Mouse (Mus musculus) myocyte (in vitro differentiated cells): ENCODE measurements around the gene Gpm6b. TPM values are rescaled to one million over a fixed set of nuclear protein-coding genes. Genes with fewer than 3 reads are reported as not detected.

Experiments
- H3K27me3 ChIP-seq: one replicate; pipeline ENCODE4 v1.6.1; 2011; ENCODE audit not compliant: control insufficient read depth, insufficient read depth, insufficient read length
- H3K36me3 ChIP-seq: one replicate; pipeline ENCODE4 v1.6.1; 2011; ENCODE audit not compliant: control insufficient read depth, insufficient read depth
- H3K4me2 ChIP-seq: one replicate; pipeline ENCODE4 v1.6.1; 2011; ENCODE audit warnings: low read depth, control low read depth
- H3K4me3 ChIP-seq: one replicate; pipeline ENCODE4 v1.5.1; 2011; ENCODE audit warnings: mild to moderate bottlenecking, control low read depth, moderate library complexity
- H3K79me2 ChIP-seq: one replicate; pipeline ENCODE4 v1.6.1; 2011; ENCODE audit not compliant: control insufficient read depth, insufficient read depth
- H3ac ChIP-seq: one replicate; pipeline ENCODE4 v1.6.1; 2011; ENCODE audit not compliant: control insufficient read depth, insufficient read length
- CEBPB ChIP-seq: IDR thresholded peaks from 2 replicates; pipeline ENCODE4 v1.6.1; 2011; ENCODE audit warnings: mild to moderate bottlenecking, moderate library complexity; ENCODE audit not compliant: poor library complexity, insufficient read depth, severe bottlenecking
- E2F4 ChIP-seq: IDR thresholded peaks from one replicate; pipeline ENCODE4 v1.6.1; 2011; ENCODE audit warnings: mild to moderate bottlenecking, control low read depth, moderate library complexity; ENCODE audit not compliant: insufficient read depth
- MAX ChIP-seq: IDR thresholded peaks from one replicate; pipeline ENCODE4 v1.6.1; 2011; ENCODE audit warnings: low read depth, mild to moderate bottlenecking, control low read depth
- MYOD1 ChIP-seq, 3 experiments: IDR thresholded peaks; one replicate each; pipeline ENCODE4 v1.6.1; 2011; ENCODE audit warnings: control low read depth in 2 of 3, low read depth in 2 of 3, mild to moderate bottlenecking in 2 of 3, moderate library complexity in 1 of 3; ENCODE audit not compliant: insufficient read length in 2 of 3, control insufficient read depth in 1 of 3
- MYOG ChIP-seq, 3 experiments: IDR thresholded peaks; one replicate each; pipeline ENCODE4 v1.6.1; 2011; ENCODE audit warnings: control low read depth in 2 of 3, low read depth in 2 of 3, mild to moderate bottlenecking in 2 of 3; ENCODE audit not compliant: insufficient read length in 2 of 3, control insufficient read depth in 1 of 3, insufficient read depth in 1 of 3
- POLR2A ChIP-seq: IDR thresholded peaks from one replicate; pipeline ENCODE4 v1.6.1; 2011; ENCODE audit warnings: low read depth, mild to moderate bottlenecking, control low read depth, moderate library complexity; ENCODE audit not compliant: insufficient read length
- POLR2AphosphoS2 ChIP-seq: IDR thresholded peaks from one replicate; pipeline ENCODE4 v1.6.1; 2011; ENCODE audit warnings: low read depth, control low read depth; ENCODE audit not compliant: insufficient read length
- REST ChIP-seq: IDR thresholded peaks from one replicate; pipeline ENCODE4 v1.6.1; 2011; ENCODE audit warnings: mild to moderate bottlenecking, control low read depth, moderate library complexity; ENCODE audit not compliant: insufficient read depth, insufficient read length
- SRF ChIP-seq: IDR thresholded peaks from one replicate; pipeline ENCODE4 v1.6.1; 2011; ENCODE audit warnings: low read depth; ENCODE audit not compliant: control insufficient read depth, insufficient read length
- TCF12 ChIP-seq: IDR thresholded peaks from one replicate; pipeline ENCODE4 v1.6.1; 2011; ENCODE audit warnings: mild to moderate bottlenecking, control low read depth; ENCODE audit not compliant: poor library complexity, insufficient read depth, severe bottlenecking
- TCF3 ChIP-seq: IDR thresholded peaks from one replicate; pipeline ENCODE4 v1.6.1; 2011; ENCODE audit warnings: low read depth, control low read depth; ENCODE audit not compliant: insufficient read length
- USF1 ChIP-seq: IDR thresholded peaks from one replicate; pipeline ENCODE4 v1.6.1; 2011; ENCODE audit warnings: low read depth, mild to moderate bottlenecking, control low read depth, moderate library complexity
- polyA plus RNA-seq: library from polyadenylated mRNA; unstranded; fragments of >200 nt; fragmentation: generic; extraction: Trizol; gene quantifications from one replicate; pipeline ENCODE4 v1.2.1, GENCODE M21; 2012; ENCODE audit warnings: missing spikeins

Gene Gpm6b
- polyA plus RNA-seq, 1 experiment, result 3.7 TPM

- H3K36me3 ChIP-seq, result no peaks in the 10 kb centered on the region
- H3K79me2 ChIP-seq, result no peaks in the 10 kb centered on the region
- TF ChIP-seq CEBPB (no peak), E2F4 (no peak), TCF3 (no peak), MAX (no peak), MYOD1 (IDR thresholded peaks at IDR 0.05; ENCODE audit: control insufficient read depth in 1 of 3, insufficient read length in 2 of 3, low read depth in 2 of 3) (no peak)
- H3K4me2 ChIP-seq, result no peak overlapping the region
- H3ac ChIP-seq, result no peak overlapping the region
- H3K4me3 ChIP-seq, result no peak overlapping the region
- no peaks in the 10 kb centered on the region for H3K27me3 ChIP-seq
These were observed 70.1 kb downstream of the Gpm6b start for GRCm38 (mm10) chrX:166308798-166309197.

DNA sequence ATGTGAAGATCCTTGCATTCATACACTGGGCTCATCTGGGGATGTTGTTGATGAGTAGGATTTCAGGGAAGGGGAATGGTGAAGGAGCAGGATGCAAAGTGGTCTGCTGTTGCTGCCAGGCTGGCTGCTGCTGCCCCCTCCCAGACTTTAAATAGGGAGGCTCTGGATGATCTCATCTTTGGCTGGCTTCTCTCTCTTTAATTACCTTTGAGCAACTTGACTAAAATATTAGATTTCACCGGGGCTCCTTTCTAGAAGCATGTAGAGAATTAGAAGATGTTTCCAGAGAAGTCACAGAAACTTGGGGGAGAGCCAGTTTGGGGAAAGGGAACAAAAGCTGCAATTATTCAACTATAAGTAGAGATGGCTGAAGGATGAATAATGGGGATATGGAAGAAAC, 76.5 kb downstream of the Gpm6b start:
- H3K36me3 ChIP-seq, result no peaks in the 10 kb centered on the region
- H3K79me2 ChIP-seq, result no peaks in the 10 kb centered on the region
- no peak overlapping the region for H3ac ChIP-seq
- TF ChIP-seq POLR2A, result no peak
- no peak for TF ChIP-seq SRF
- TF ChIP-seq MYOD1 (IDR thresholded peaks at IDR 0.05; ENCODE audit: control insufficient read depth in 1 of 3, insufficient read length in 2 of 3, low read depth in 2 of 3), result no peak
- TF ChIP-seq POLR2AphosphoS2, result no peak
- no peak for TF ChIP-seq USF1
- no peak for TF ChIP-seq TCF12
- TF ChIP-seq MYOG (IDR thresholded peaks at IDR 0.05; ENCODE audit: control insufficient read depth in 1 of 3, insufficient read depth in 1 of 3, insufficient read length in 2 of 3, low read depth in 2 of 3), result no peak
- no peak for TF ChIP-seq MAX
- TF ChIP-seq CEBPB, result no peak
- TF ChIP-seq E2F4, result no peak
- no peak for TF ChIP-seq TCF3
- no peak for TF ChIP-seq REST
- H3K27me3 ChIP-seq, result no peaks in the 10 kb centered on the region
- no peak overlapping the region for H3K4me2 ChIP-seq
- H3K4me3 ChIP-seq, result no peak overlapping the region

DNA sequence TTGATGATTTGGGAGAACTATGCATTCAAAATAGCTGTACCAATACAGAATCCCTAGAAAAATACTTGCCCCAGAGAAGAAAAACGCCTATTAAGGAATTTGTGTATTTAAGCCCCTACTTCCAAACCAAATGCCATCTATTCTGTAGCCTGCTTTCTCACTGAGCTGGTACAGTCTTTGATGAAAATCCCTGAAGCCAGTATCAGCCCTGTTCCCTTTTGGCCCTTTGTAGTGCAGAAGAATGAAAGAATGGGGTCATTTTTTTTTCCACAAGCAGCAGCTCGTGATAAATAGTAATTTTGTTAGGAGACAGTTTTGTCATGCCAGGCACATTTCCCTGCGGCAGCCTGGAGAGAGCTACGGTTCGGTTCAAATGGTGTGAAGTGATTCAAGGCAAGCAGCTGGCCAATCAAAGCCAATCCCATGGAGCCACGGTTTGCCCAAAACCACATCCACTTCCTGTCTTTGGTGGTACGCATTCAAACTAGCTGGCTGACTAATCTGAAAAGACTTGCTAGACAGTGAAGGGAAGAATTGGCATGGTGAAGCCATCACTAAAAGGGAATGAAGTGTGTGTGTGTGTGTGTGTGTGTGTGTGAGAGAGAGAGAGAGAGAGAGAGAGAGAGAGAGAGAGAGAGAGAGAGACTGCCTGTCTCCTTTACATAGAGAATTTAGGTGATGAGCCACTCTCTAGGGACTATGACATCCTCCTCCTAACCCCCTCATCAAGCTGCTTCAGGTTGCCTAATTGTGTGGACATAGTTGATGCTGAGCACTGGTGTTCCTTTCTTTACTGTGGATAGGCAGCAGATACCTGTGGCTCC, 78.1 kb downstream of the Gpm6b start:
- no peaks in the 10 kb centered on the region for H3K27me3 ChIP-seq
- peak overlapping the region; percentile 55 for H3K4me2 ChIP-seq
- H3K79me2 ChIP-seq, result no peaks in the 10 kb centered on the region

DNA sequence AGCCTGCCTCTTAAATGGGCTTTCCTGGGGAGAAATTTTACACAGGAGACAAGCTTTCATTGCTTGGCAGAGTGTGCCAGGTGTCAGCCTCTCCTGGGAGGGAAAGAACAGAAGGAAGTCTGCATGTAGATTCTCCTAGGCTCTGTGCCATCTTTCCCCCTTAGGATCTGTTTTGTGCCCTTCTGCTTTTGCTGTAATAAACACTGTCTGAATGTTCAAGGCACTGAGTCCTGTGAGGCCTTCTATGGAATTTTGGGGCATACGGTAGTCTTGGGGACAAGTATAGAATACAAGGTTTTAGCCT, 78.6 kb downstream of the Gpm6b start:
- no peak for TF ChIP-seq POLR2A
- no peak for TF ChIP-seq MAX
- no peak for TF ChIP-seq CEBPB
- TF ChIP-seq REST, result no peak
- no peak for TF ChIP-seq SRF
- TF ChIP-seq E2F4, result no peak
- TF ChIP-seq MYOD1 (IDR thresholded peaks at IDR 0.05; ENCODE audit: control insufficient read depth in 1 of 3, insufficient read length in 2 of 3, low read depth in 2 of 3), result no peak
- no peak for TF ChIP-seq USF1
- no peak for TF ChIP-seq TCF3
- no peak for TF ChIP-seq MYOG (IDR thresholded peaks at IDR 0.05; ENCODE audit: control insufficient read depth in 1 of 3, insufficient read depth in 1 of 3, insufficient read length in 2 of 3, low read depth in 2 of 3)
- TF ChIP-seq POLR2AphosphoS2, result no peak
- no peak for TF ChIP-seq TCF12
- Histone ChIP-seq H3ac (no peak overlapping the region), H3K36me3 (no peaks in the 10 kb centered on the region), H3K79me2 (no peaks in the 10 kb centered on the region), H3K4me3 (no peak overlapping the region), H3K4me2 (peak overlapping the region; percentile 55), H3K27me3 (no peaks in the 10 kb centered on the region)

More for the DNA sequence above, 78.1 kb downstream of the Gpm6b start:
- no peak overlapping the region for H3ac ChIP-seq
- no peaks in the 10 kb centered on the region for H3K36me3 ChIP-seq
- TF ChIP-seq CEBPB (no peak), E2F4 (no peak), POLR2AphosphoS2 (no peak), TCF3 (no peak), POLR2A (no peak), MAX (no peak), MYOD1 (IDR thresholded peaks at IDR 0.05; ENCODE audit: control insufficient read depth in 1 of 3, insufficient read length in 2 of 3, low read depth in 2 of 3) (no peak), REST (no peak), USF1 (no peak), TCF12 (no peak), SRF (no peak), MYOG (IDR thresholded peaks at IDR 0.05; ENCODE audit: control insufficient read depth in 1 of 3, insufficient read depth in 1 of 3, insufficient read length in 2 of 3, low read depth in 2 of 3) (no peak)
- no peak overlapping the region for H3K4me3 ChIP-seq

DNA sequence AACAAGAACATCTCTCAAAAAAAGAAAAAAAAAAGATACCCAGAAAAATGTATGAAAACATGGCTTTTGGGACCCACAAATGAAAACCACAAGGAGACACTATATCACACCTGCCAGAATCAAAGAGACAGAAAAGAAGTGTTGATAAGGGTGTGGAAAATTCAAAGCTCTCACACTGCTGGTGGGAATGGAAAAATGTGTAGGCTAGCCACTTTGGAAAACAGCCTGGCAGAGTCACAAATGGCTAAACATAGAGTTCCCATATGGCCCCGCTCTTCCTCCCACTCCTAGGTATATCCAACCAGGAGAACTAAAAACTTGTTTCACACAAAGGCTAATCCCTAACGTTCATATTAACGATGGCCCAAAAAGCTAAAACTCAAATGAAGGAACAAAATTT, 84.5 kb downstream of the Gpm6b start:
- no peak overlapping the region for H3K4me3 ChIP-seq
- no peaks in the 10 kb centered on the region for H3K27me3 ChIP-seq
- TF ChIP-seq TCF3 (no peak), MYOG (IDR thresholded peaks at IDR 0.05; ENCODE audit: control insufficient read depth in 1 of 3, insufficient read depth in 1 of 3, insufficient read length in 2 of 3, low read depth in 2 of 3) (no peak), POLR2AphosphoS2 (no peak), USF1 (no peak), MYOD1 (IDR thresholded peaks at IDR 0.05; ENCODE audit: control insufficient read depth in 1 of 3, insufficient read length in 2 of 3, low read depth in 2 of 3) (no peak), CEBPB (no peak), POLR2A (no peak), E2F4 (no peak), SRF (no peak)
- H3ac ChIP-seq, result no peak overlapping the region
- H3K79me2 ChIP-seq, result no peaks in the 10 kb centered on the region
- no peak overlapping the region for H3K4me2 ChIP-seq
- H3K36me3 ChIP-seq, result no peaks in the 10 kb centered on the region
